Mouse (Mus musculus): ENCODE data around the gene Gm28891.
"Not testable (repeated sequence)": the region's sequence is repeated elsewhere in the genome, so short reads cannot be mapped to it uniquely, and the experiment has no call there.

Gene Gm28891

DNA sequence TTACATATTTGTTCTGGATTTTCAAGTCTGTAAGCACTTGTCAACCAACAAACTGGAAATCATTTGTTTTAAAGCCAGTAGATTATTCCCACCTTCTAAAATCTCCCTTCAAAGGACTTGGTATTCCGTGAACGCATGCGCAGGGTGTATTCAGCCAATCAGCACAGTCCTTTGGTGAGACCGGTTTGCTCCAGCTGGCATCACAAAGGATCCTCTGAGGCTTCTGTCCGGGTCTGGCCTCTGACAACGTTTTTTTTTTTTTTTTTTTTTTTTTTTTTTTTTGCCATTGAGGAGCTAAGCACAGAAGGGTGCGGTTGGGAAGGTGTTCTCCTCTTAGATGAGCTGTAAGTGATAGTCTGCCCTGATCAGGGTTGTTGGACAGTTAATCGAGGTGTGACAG lies at the start of gene Gm28891:
Gm28891 (plus strand) TSS at position 301 of the 400 bp plus-strand sequence.
- DNase-seq = not testable (repeated sequence)
